Mouse (Mus musculus) hindbrain, embryonic 13.5 days (tissue): ENCODE results near the gene Prr14. TPM values are rescaled to one million over a fixed set of nuclear protein-coding genes. Genes with fewer than 3 reads are reported as not detected.
"Not testable (repeated sequence)": the region's sequence is repeated elsewhere in the genome, so short reads cannot be mapped to it uniquely, and the experiment has no call there.

Experiments used
- ATAC-seq: fragments of 200-750 bp; cut with Nextera tagmentation; 2 replicates; pipeline ENCODE4 v1.8.0; 2017; ENCODE audit warnings: moderate TSS enrichment; ENCODE audit not compliant: low FRiP score
- H3K27ac ChIP-seq: fragments of 300-500 bp; sonication (generic); 2 replicates; pipeline ENCODE4 v1.5.1; 2015; ENCODE audit warnings: inconsistent platforms, mild to moderate bottlenecking, moderate library complexity
- H3K27me3 ChIP-seq: fragments of 300-500 bp; sonication (generic); 2 replicates; pipeline ENCODE4 v1.6.1; 2015; ENCODE audit warnings: mild to moderate bottlenecking, inconsistent platforms
- H3K36me3 ChIP-seq: fragments of 300-500 bp; sonication (generic); 2 replicates; pipeline ENCODE4 v1.6.1; 2015; ENCODE audit warnings: mild to moderate bottlenecking, inconsistent platforms
- H3K4me1 ChIP-seq: fragments of 300-500 bp; sonication (generic); replicated peaks from 2 replicates; pipeline ENCODE4 v1.6.1; 2015; ENCODE audit warnings: inconsistent platforms
- H3K4me2 ChIP-seq: fragments of 300-500 bp; sonication (generic); 2 replicates; pipeline ENCODE4 v1.6.1; 2015; ENCODE audit warnings: inconsistent platforms, mild to moderate bottlenecking, moderate library complexity
- H3K4me3 ChIP-seq: fragments of 300-500 bp; sonication (generic); 2 replicates; pipeline ENCODE4 v1.5.1; 2015; ENCODE audit warnings: mild to moderate bottlenecking, inconsistent platforms
- H3K9ac ChIP-seq: fragments of 300-500 bp; sonication (generic); 2 replicates; pipeline ENCODE4 v1.6.1; 2015; ENCODE audit warnings: mild to moderate bottlenecking, inconsistent platforms
- H3K9me3 ChIP-seq: fragments of 300-500 bp; sonication (generic); 2 replicates; pipeline ENCODE4 v1.6.1; 2016; ENCODE audit warnings: inconsistent platforms
- WGBS: fragments of 180-500 bp; shearing (Covaris S2); methylation state at CpG from one replicate; pipeline ENCODE4 v1.1.7; 2015; 5-methylcytosine and 5-hydroxymethylcytosine counted together
- polyA plus RNA-seq: library from polyadenylated mRNA; unstranded; fragments of >200 nt; fragmentation: Nextera tagmentation; extraction: Ambion mirVana; gene quantifications from 2 replicates; pipeline ENCODE4 v1.2.1, GENCODE M21; 2015

Prr14 gene
- polyA plus RNA-seq, 1 experiment from 2014 or later = 44.0 TPM

DNA sequence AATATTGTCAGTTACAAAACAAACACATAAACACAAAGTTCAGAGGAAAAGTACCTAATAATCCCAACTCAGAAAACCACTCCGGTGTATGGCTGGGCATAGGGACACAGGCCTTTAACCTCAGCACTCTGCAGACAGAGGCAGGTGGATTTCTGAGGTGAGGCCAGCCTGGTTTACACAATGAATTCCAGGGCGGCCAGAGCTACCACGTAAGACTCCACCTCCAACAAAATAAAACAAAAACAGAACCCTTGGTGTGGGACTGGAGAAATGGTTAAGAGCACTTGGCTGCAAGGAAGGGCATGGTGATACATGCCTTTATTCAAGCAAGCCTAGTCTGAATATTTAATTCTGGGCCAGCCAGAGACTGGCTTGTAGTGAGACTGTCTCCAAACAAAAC lies 32.4 kb downstream of the Prr14 start:
- Histone ChIP-seq H3K9ac (no peak overlapping the region), H3K4me2 (no peak overlapping the region), H3K36me3 (peaks cover 58% of the 10 kb centered on the region), H3K9me3 (no peaks in the 10 kb centered on the region), H3K27ac (no peak overlapping the region), H3K4me1 (no peaks in the 10 kb centered on the region), H3K4me3 (no peak overlapping the region), H3K27me3 (no peaks in the 10 kb centered on the region)
- WGBS = 95% methylated on average over 3 of the region's 3 CpGs
- ATAC-seq = no peak

DNA sequence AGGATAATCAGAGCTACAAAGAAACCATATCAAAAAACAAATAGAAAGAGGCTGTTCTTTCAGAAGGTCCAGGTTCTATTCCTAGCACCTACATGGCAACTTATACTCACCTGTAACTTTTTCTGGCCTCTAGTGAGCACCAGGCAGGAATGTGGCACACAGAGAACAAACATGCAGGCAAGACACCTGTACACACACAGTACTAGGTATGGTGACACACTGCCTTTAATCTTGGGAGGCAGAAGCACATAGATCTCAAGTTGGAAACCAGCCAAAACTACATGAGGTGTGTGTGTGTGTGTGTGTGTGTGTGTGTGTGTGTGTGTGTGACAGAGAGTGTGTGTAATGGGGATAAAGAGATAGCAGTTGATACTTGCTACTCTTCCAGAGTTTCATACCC lies 35.2 kb downstream of the Prr14 start:
- Histone ChIP-seq H3K27me3 (no peaks in the 10 kb centered on the region), H3K4me2 (no peak overlapping the region), H3K27ac (no peak overlapping the region), H3K36me3 (peaks cover 33% of the 10 kb centered on the region), H3K9ac (no peak overlapping the region), H3K4me3 (no peak overlapping the region), H3K4me1 (no peaks in the 10 kb centered on the region), H3K9me3 (no peaks in the 10 kb centered on the region)
- no peak for ATAC-seq

DNA sequence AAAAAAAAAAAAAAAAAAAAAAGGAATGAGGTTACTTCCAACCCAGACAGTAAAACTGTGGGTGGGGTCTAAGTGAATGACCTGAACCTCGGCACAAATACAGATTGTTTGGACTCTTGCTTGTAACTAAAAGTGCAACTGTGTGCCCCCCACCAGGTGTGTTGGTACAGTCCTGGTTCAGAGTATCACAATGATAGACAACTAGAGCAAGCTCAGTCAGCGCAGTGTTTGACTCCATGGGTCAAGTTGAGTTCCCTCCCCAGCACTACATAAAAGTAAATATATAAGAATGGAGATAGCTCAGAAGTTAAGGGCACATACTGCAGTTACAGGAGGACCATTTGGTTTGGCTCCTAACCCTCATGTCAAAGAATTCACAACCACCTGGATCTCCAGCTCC lies 38.0 kb downstream of the Prr14 start:
- H3K9ac ChIP-seq = no peak overlapping the region
- H3K27me3 ChIP-seq = no peaks in the 10 kb centered on the region
- H3K27ac ChIP-seq = no peak overlapping the region
- H3K36me3 ChIP-seq = peaks cover 5% of the 10 kb centered on the region
- no peak for ATAC-seq
- H3K9me3 ChIP-seq = no peaks in the 10 kb centered on the region
- H3K4me2 ChIP-seq = no peak overlapping the region
- 90% methylated on average over 2 of the region's 2 CpGs for WGBS
- H3K4me1 ChIP-seq = no peaks in the 10 kb centered on the region
- no peak overlapping the region for H3K4me3 ChIP-seq

DNA sequence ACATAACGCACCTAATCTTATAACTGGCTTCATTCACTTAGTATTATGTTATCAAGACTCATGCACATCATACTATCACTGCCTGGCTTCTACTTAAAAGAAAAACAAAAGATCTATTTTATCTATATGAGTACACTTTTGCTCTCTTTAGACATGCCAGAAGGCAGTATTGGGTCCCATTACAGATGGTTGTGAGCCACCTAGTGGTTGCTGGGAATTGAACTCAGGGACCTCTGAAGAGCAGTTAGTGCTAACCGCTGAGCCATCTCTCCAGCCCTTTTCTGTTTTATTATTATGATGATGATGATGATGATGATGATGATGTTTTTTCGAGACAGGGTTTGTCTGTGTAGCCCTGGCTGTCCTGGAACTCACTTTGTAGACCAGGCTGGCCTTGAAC lies 39.0 kb downstream of the Prr14 start:
- no peak overlapping the region for H3K9ac ChIP-seq
- no peak for ATAC-seq
- 38% methylated on average over 3 of the region's 3 CpGs for WGBS

DNA sequence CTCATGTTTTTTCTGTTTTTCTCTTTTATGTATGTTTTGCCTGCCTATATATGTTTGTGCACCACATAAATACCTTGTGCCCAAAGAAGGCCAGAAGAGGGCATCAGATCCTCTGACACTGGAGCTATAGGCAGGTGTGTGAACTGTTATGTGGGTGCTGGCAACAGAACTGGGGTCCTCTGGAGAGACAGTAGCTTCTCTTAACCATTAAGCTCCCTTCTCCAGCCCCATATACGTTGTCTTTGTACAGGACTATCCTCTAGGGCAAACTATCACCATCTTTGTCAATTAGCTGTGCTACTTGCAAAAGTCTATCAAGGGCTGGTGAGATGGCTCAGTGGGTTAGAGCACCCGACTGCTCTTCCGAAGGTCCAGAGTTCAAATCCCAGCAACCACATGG lies 48.9 kb downstream of the Prr14 start:
- H3K4me3 ChIP-seq = no peak overlapping the region
- H3K36me3 ChIP-seq = no peaks in the 10 kb centered on the region
- H3K4me1 ChIP-seq = peaks cover 11% of the 10 kb centered on the region
- no peaks in the 10 kb centered on the region for H3K27me3 ChIP-seq
- WGBS = 94% methylated on average over 3 of the region's 3 CpGs
- H3K9ac ChIP-seq = no peak overlapping the region
- no peak for ATAC-seq
- H3K27ac ChIP-seq = no peak overlapping the region
- H3K4me2 ChIP-seq = no peak overlapping the region
- H3K9me3 ChIP-seq = no peaks in the 10 kb centered on the region

More for the DNA sequence above, 39.0 kb downstream of the Prr14 start:
- Histone ChIP-seq H3K36me3 (no peaks in the 10 kb centered on the region), H3K27ac (no peak overlapping the region), H3K9me3 (no peaks in the 10 kb centered on the region), H3K4me3 (no peak overlapping the region), H3K4me2 (no peak overlapping the region), H3K4me1 (no peaks in the 10 kb centered on the region), H3K27me3 (no peaks in the 10 kb centered on the region)

DNA sequence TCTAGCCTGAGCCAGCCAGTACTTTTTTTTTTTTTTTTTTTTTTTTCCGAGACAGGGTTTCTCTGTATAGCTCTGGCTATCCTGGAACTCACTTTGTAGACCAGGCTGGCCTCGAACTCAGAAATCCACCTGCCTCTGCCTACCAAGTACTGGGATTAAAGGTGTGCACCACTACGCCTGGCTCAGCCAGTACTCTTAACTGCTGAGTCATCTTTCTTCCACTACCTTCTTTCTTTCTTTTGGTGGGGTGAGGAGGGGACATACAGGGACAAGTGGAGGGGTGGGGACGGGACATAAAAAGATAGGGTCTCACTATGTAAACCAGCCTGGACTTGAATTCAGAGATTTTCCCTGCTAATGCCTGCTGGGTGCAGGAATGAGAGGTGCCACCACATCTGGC lies 50.4 kb downstream of the Prr14 start:
- not testable (repeated sequence) for H3K9ac ChIP-seq, H3K27me3 ChIP-seq, H3K4me2 ChIP-seq, ATAC-seq, H3K36me3 ChIP-seq, H3K9me3 ChIP-seq, H3K4me3 ChIP-seq, H3K27ac ChIP-seq
- 91% methylated on average over 4 of the region's 4 CpGs for WGBS
- H3K4me1 ChIP-seq = peaks cover 23% of the 10 kb centered on the region

DNA sequence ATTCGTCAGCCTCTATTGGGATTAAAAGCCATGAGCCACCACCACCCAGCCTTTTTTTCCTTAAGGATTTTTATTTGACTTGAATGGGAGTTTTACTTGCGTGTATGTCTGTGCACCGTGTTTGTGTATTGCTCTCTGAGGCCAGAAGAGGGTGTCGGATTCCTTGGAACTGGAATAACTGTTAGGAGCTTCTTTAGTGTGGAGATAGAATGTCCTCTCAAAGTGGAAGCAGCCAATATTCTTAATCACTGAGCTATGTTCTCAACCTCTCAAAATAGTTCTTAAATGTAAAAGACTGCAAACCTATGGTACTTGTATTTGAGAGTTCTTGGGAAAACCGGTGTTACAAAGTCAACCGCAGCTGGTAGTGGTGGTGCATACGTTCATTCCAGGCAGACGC lies 51.8 kb downstream of the Prr14 start:
- Histone ChIP-seq H3K27me3 (no peaks in the 10 kb centered on the region), H3K27ac (peak overlapping the region; percentile 99), H3K36me3 (peaks cover 15% of the 10 kb centered on the region), H3K4me3 (peak overlapping the region; percentile 70), H3K4me1 (peaks cover 24% of the 10 kb centered on the region), H3K9me3 (no peaks in the 10 kb centered on the region), H3K4me2 (peak overlapping the region; percentile 62), H3K9ac (peak overlapping the region; percentile 88; the same call in 1 of the 2 replicates)
- ATAC-seq = no peak
- 45% methylated on average over 8 of the region's 8 CpGs for WGBS

DNA sequence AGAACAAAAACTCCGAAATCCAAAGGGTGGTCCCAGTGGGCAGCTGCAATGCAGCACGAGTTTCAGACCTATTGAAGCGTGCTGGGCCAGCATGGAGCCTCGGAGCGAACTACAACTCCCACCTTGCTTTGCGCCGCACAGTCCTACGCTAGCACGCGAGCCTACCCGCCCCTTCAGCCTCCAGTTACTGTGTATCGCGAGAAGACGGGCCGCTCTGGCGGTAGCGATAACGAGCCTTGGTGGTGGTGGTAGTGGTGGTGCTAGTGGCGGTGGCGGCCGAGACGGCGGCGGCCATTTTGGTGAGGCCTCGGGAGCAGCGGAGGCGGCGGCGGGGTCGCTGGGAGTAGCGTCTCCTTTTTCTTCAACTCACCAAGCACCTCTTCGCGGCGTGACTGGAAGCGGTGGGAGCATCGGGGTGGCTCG lies 52.4 kb downstream of the Prr14 start, which contains the start of gene Srcap:
Gene Srcap (plus strand): TSS at position 176 of the 423 bp plus-strand sequence.
- no peaks in the 10 kb centered on the region for H3K27me3 ChIP-seq
- H3K36me3 ChIP-seq = peaks cover 21% of the 10 kb centered on the region
- peak within 1 kb of the TSS; percentile 99 for H3K27ac ChIP-seq
- H3K4me2 ChIP-seq = peak within 1 kb of the TSS; percentile 62
- WGBS = under 1% methylated on average over 37 of the region's 37 CpGs
- peaks cover 24% of the 10 kb centered on the region for H3K4me1 ChIP-seq
- peak; percentile 99 for ATAC-seq
- no peaks in the 10 kb centered on the region for H3K9me3 ChIP-seq
- H3K9ac ChIP-seq = peak within 1 kb of the TSS; percentile 88
- H3K4me3 ChIP-seq = peak within 1 kb of the TSS; percentile 70

DNA sequence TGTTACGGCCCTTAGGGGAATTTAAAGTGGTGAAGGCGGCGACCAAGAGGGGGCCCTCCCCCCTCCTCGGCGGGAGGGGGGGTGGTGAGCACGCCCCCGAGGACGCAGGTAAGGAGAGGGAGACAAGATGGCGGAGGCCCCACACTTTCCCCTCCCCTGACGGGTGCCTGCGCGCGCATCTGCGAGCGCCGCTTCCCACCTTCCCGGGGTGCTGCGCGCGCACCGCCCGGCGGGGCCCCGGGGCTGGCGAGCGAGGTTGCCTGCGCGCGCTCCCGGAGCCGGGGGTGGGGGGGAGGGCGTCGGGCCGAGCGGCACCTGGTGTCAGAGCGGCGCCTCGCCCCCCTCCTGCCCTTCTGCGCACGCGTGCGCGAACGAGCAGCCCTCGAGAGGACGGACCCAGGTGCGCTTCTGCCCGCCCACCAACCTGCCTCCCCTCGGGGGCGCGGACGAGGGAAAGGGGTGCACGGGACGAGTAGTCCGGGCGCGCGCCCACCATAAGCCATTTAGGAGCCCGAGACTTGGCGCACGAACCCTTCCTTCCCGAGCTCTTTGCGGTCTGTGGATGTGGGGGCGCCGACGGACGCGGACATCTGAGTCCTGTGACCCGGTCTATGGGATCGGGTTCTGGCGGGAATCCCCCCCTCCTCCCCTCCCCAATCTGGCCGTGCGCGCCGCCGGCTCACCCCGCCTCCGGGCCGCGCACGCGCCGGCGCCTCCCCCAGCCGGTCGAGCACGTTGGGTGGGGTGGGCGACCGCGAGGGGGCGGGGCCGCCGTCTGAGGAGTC lies 53.0 kb downstream of the Prr14 start:
- ATAC-seq = peak; percentile 90
- Histone ChIP-seq H3K27me3 (no peaks in the 10 kb centered on the region), H3K36me3 (peaks cover 27% of the 10 kb centered on the region), H3K4me3 (peak overlapping the region; percentile 70), H3K4me1 (peaks cover 24% of the 10 kb centered on the region), H3K9ac (peak overlapping the region; percentile 88), H3K4me2 (peak overlapping the region; percentile 62), H3K9me3 (no peaks in the 10 kb centered on the region), H3K27ac (peak overlapping the region; percentile 99)
- 0% methylated on average over 64 of the region's 93 CpGs for WGBS

DNA sequence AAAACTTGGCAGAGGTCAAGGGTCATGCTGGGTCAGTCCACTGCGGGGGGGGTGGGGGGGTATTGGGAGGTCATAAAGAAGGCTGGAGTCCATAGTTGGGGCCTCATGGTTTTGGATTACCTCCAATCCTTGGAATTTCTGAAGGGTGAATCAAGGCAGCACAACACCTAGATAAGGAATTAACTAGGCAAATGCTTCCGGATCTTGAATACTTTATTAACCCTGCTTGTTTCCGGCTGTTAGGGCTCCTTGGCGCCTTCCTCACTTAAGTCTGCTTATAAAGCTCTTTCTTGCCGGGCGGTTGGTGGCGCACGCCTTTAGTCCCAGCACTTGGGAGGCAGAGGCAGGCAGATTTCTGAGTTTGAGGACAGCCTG lies 53.6 kb downstream of the Prr14 start:
- peaks cover 33% of the 10 kb centered on the region for H3K36me3 ChIP-seq
- H3K9ac ChIP-seq = peak overlapping the region; percentile 88
- H3K9me3 ChIP-seq = no peaks in the 10 kb centered on the region
- no peak for ATAC-seq
- 46% methylated on average over 8 of the region's 8 CpGs for WGBS
- no peaks in the 10 kb centered on the region for H3K27me3 ChIP-seq
- peaks cover 24% of the 10 kb centered on the region for H3K4me1 ChIP-seq
- peak overlapping the region; percentile 99 for H3K27ac ChIP-seq
- H3K4me3 ChIP-seq = peak overlapping the region; percentile 70
- peak overlapping the region; percentile 62 for H3K4me2 ChIP-seq

DNA sequence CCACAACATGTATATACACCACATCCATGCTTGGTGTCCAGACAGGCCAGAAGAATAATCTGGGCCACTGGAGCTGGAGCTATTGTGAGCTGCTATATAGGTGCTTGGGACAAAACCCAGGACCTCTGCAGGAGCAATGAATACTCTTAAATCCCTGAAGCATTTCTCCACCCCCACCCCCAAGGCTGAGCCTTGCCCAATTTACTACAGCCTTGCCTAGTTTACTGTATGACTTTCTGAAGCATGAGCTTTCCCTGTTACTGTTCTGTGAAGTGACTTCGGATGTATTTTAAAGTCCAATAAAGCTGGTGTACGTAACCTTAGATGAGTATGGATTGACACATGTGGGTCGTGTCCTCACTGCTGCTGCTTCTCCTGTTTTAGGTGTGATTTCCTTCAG lies 54.4 kb downstream of the Prr14 start:
- H3K4me1 ChIP-seq = peaks cover 24% of the 10 kb centered on the region
- no peak overlapping the region for H3K27ac ChIP-seq
- H3K9me3 ChIP-seq = no peaks in the 10 kb centered on the region
- no peak for ATAC-seq
- H3K27me3 ChIP-seq = no peaks in the 10 kb centered on the region
- H3K9ac ChIP-seq = peak overlapping the region; percentile 46; the same call in 1 of the 2 replicates
- peaks cover 39% of the 10 kb centered on the region for H3K36me3 ChIP-seq
- WGBS = 84% methylated on average over 3 of the region's 3 CpGs
- H3K4me2 ChIP-seq = peak overlapping the region; percentile 62
- H3K4me3 ChIP-seq = peak overlapping the region; percentile 70

DNA sequence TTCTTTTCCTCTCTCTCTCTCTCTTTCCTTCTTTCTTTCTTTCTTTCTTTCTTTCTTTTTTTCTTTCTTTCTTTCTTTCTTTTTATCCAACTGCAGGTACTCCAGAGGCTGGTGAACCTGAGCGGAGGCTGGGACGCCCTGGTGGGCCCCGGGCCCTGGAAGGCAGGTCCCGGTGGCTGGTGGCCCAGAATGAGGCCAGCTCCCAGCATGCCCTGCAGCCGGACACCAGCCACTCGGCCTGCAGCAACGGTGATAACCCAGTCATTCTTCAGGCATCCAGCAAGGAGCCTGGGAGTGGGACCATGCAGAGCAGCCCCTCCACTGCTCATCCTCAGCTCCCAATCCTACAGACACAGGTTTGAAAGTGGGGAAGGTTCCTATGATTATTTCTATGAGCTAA lies 56.4 kb downstream of the Prr14 start:
- Histone ChIP-seq H3K4me1 (peaks cover 24% of the 10 kb centered on the region), H3K36me3 (peaks cover 55% of the 10 kb centered on the region), H3K9ac (no peak overlapping the region), H3K9me3 (no peaks in the 10 kb centered on the region), H3K27me3 (no peaks in the 10 kb centered on the region), H3K4me3 (no peak overlapping the region), H3K4me2 (no peak overlapping the region), H3K27ac (no peak overlapping the region)
- ATAC-seq = no peak
- WGBS = 92% methylated on average over 7 of the region's 7 CpGs

DNA sequence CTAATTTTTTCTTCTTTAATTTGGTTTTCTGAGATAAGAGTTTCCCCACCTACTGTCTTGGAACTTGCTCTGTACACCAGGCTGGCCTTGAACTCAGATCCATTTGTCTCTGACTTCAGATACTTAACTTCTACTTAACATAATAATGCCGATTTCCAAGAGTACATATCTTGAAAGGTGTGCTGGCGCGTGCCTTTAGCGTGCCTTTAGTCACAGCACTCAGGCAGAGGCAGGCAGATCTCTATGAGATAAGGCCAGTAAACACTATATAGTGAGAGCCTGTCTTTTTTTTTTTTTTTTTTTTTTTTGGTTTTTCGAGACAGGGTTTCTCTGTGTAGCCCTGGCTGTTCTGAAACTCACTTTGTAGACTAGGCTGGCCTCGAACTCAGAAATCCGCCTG lies 56.9 kb downstream of the Prr14 start:
- H3K9me3 ChIP-seq = no peaks in the 10 kb centered on the region
- H3K9ac ChIP-seq = no peak overlapping the region
- WGBS = 94% methylated on average over 7 of the region's 7 CpGs
- H3K36me3 ChIP-seq = peaks cover 60% of the 10 kb centered on the region
- no peak overlapping the region for H3K4me3 ChIP-seq
- peaks cover 20% of the 10 kb centered on the region for H3K4me1 ChIP-seq
- no peak overlapping the region for H3K27ac ChIP-seq
- H3K4me2 ChIP-seq = no peak overlapping the region
- H3K27me3 ChIP-seq = no peaks in the 10 kb centered on the region
- ATAC-seq = no peak
